Mouse (Mus musculus) midbrain, embryonic 14.5 days (tissue): ENCODE measurements at regions not wholly inside any gene's neighbourhood (a gene's known extent, or its start where the extent isn't known, plus 50 kb on each side); places are given as distances from the start of the nearest gene placed in this dataset.
A peak's percentile ranks its signal among the peaks of the same experiment; 100 is the strongest.

Experiments
- ATAC-seq: fragments of 200-750 bp; cut with Nextera tagmentation; 2 replicates; pipeline ENCODE4 v1.8.0; 2017; ENCODE audit warnings: moderate number of reproducible peaks, moderate library complexity; ENCODE audit not compliant: low FRiP score, low TSS enrichment
- DNase-seq: peaks from one replicate; pipeline ENCODE4 v3.0.0-alpha.2; 2015
- H3K27ac ChIP-seq: fragments of 300-500 bp; sonication (generic); replicated peaks from 2 replicates; pipeline ENCODE4 v1.5.1; 2014; ENCODE audit warnings: mild to moderate bottlenecking, low read depth, low read length, moderate library complexity
- H3K27me3 ChIP-seq: fragments of 300-500 bp; sonication (generic); 2 replicates; pipeline ENCODE4 v1.6.1; 2014; ENCODE audit warnings: low read length, control low read depth, mixed read lengths; ENCODE audit not compliant: control insufficient read depth, insufficient read depth
- H3K36me3 ChIP-seq: fragments of 300-500 bp; sonication (generic); 2 replicates; pipeline ENCODE4 v1.6.1; 2014; ENCODE audit warnings: low read length, control low read depth; ENCODE audit not compliant: control insufficient read depth, insufficient read depth
- H3K4me1 ChIP-seq: fragments of 300-500 bp; sonication (generic); 2 replicates; pipeline ENCODE4 v1.6.1; 2014; ENCODE audit warnings: mild to moderate bottlenecking, antibody characterized with exemption, low read length, control low read depth; ENCODE audit not compliant: control insufficient read depth, insufficient read depth
- H3K4me2 ChIP-seq: fragments of 300-500 bp; sonication (generic); 2 replicates; pipeline ENCODE4 v1.6.1; 2014; ENCODE audit warnings: mild to moderate bottlenecking, low read length, moderate library complexity
- H3K4me3 ChIP-seq: fragments of 300-500 bp; sonication (generic); replicated peaks from 2 replicates; pipeline ENCODE4 v1.5.1; 2014; ENCODE audit warnings: low read depth, low read length
- H3K9ac ChIP-seq: fragments of 300-500 bp; sonication (generic); replicated peaks from 2 replicates; pipeline ENCODE4 v1.6.1; 2014; ENCODE audit warnings: mild to moderate bottlenecking, low read length, moderate library complexity
- H3K9me3 ChIP-seq: fragments of 300-500 bp; sonication (generic); 2 replicates; pipeline ENCODE4 v1.6.1; 2016; ENCODE audit warnings: low read length, control low read depth, mixed read lengths; ENCODE audit not compliant: control insufficient read depth
- WGBS: fragments of 180-500 bp; shearing (Covaris S2); extraction: QIAGEN DNeasy Blood & Tissue Kit; methylation state at CpG from one replicate; pipeline ENCODE4 v1.1.7; 2014; 5-methylcytosine and 5-hydroxymethylcytosine counted together

DNA sequence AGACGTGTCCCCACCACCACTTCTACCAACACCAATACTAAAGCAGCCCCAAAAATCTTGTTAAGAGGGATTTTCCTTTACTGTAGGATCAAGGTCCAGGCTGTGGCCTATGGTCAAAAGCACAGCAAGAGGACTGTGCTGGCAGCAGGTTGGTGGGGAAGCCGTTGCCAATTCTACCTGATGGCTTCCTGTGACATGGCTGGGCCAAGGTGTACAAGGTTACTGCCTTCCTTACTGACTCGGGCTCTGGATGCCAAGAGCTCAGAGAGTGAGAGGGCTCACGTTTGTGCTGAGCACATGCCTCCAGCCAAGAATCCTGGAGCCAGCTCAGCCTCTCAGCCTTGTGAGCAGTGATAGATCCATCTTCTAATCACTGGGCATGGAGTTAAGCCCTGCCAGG lies 92.3 kb upstream of the Vstm2b start:
- WGBS, result 79% methylated on average over 4 of the region's 4 CpGs
- no peak for DNase-seq

GRCm38 (mm10) chr7:40812952-40813351 lies 85.2 kb upstream of the Vstm2b start:
- no peak overlapping the region for H3K27ac ChIP-seq
- H3K4me3 ChIP-seq, result no peak overlapping the region
- H3K4me2 ChIP-seq, result no peak overlapping the region
- no peak overlapping the region for H3K9ac ChIP-seq
- WGBS, result 88% methylated on average over 4 of the region's 4 CpGs
- DNase-seq (no peak), ATAC-seq (no peak)
- H3K9me3 ChIP-seq, result no peaks in the 10 kb centered on the region
- no peaks in the 10 kb centered on the region for H3K27me3 ChIP-seq
- H3K4me1 ChIP-seq, result no peaks in the 10 kb centered on the region
- H3K36me3 ChIP-seq, result no peaks in the 10 kb centered on the region

More for the DNA sequence above, 92.3 kb upstream of the Vstm2b start:
- Histone ChIP-seq H3K27ac (no peak overlapping the region), H3K9me3 (no peaks in the 10 kb centered on the region), H3K4me2 (no peak overlapping the region), H3K36me3 (no peaks in the 10 kb centered on the region), H3K4me1 (no peaks in the 10 kb centered on the region), H3K4me3 (no peak overlapping the region), H3K27me3 (no peaks in the 10 kb centered on the region), H3K9ac (no peak overlapping the region)
- no peak for ATAC-seq

DNA sequence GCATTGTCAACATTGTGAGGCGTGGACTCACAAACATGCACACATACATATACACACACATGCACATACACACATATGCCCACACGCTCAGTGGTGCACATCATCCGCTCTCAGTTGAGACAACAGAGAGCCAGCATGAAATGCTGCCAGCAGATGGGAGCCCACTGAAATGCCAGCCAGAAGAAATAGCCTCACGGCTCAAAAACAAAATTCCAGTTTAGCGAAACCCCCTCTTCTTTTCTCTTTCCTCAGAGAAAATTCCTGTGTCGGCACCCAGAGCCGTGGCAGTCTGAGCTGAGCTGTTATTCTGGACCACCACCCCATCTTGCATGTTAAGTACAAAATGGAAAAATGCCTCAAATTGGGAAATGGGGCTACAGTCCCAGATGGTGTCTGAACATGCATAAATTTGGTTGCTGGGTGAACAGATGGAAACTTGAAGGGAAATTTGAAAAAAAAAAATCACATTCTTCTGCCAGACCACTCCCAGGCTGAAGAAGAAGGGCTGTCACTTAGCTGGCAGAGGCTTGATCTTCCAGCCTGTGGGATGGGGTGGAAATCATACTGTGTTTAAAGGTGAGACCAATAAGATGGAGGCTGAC lies 72.9 kb upstream of the Vstm2b start:
- H3K4me2 ChIP-seq, result no peak overlapping the region
- no peak for ATAC-seq
- H3K4me1 ChIP-seq, result no peaks in the 10 kb centered on the region
- no peaks in the 10 kb centered on the region for H3K9me3 ChIP-seq
- no peaks in the 10 kb centered on the region for H3K27me3 ChIP-seq
- no peak overlapping the region for H3K27ac ChIP-seq
- peak; percentile 9 for DNase-seq
- 77% methylated on average over 7 of the region's 7 CpGs for WGBS
- no peak overlapping the region for H3K9ac ChIP-seq
- no peaks in the 10 kb centered on the region for H3K36me3 ChIP-seq
- no peak overlapping the region for H3K4me3 ChIP-seq

- DNase-seq (no peak), ATAC-seq (no peak)
- H3K27me3 ChIP-seq, result no peaks in the 10 kb centered on the region
- H3K27ac ChIP-seq, result no peak overlapping the region
- no peak overlapping the region for H3K9ac ChIP-seq
- H3K36me3 ChIP-seq, result no peaks in the 10 kb centered on the region
- no peak overlapping the region for H3K4me2 ChIP-seq
- no peaks in the 10 kb centered on the region for H3K4me1 ChIP-seq
- WGBS, result 91% methylated on average over 5 of the region's 5 CpGs
- H3K9me3 ChIP-seq, result no peaks in the 10 kb centered on the region
- no peak overlapping the region for H3K4me3 ChIP-seq
Observed at GRCm38 (mm10) chr7:40829526-40829925, 68.6 kb upstream of the Vstm2b start.

DNA sequence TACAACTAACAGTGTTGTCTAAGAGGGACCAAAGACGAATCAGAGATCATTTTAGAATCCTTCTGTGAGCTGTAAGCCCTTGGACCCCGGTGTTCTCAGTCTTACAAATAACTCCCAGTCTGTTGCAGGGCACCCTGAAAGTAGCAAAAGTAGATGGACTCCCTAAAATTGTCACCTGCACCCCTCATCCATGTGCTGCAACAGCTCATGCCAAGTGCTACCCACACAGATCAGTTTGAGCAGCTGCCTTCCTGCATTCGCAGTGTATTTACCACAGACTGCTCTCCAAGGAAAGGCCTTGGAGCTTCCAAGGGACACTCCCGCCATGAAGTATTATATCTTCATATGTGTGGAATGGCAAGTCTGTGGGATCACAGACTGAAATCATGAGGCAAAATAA lies 66.5 kb upstream of the Vstm2b start:
- Histone ChIP-seq H3K4me1 (no peaks in the 10 kb centered on the region), H3K27me3 (no peaks in the 10 kb centered on the region), H3K9ac (no peak overlapping the region), H3K36me3 (no peaks in the 10 kb centered on the region), H3K4me3 (no peak overlapping the region), H3K4me2 (no peak overlapping the region), H3K9me3 (no peaks in the 10 kb centered on the region), H3K27ac (no peak overlapping the region)
- WGBS, result 84% methylated on average over 4 of the region's 4 CpGs
- ATAC-seq (no peak), DNase-seq (no peak)

- peak; percentile 11 for DNase-seq
- WGBS, result 73% methylated on average over 8 of the region's 8 CpGs
- no peak overlapping the region for H3K4me3 ChIP-seq
- H3K4me2 ChIP-seq, result no peak overlapping the region
- no peaks in the 10 kb centered on the region for H3K36me3 ChIP-seq
- ATAC-seq, result no peak; the same call in 1 of the 2 replicates
- no peak overlapping the region for H3K9ac ChIP-seq
- H3K27me3 ChIP-seq, result no peaks in the 10 kb centered on the region
- no peak overlapping the region for H3K27ac ChIP-seq
- no peaks in the 10 kb centered on the region for H3K4me1 ChIP-seq
- H3K9me3 ChIP-seq, result no peaks in the 10 kb centered on the region
Observed at GRCm38 (mm10) chr7:40842344-40842992, 55.7 kb upstream of the Vstm2b start.

DNA sequence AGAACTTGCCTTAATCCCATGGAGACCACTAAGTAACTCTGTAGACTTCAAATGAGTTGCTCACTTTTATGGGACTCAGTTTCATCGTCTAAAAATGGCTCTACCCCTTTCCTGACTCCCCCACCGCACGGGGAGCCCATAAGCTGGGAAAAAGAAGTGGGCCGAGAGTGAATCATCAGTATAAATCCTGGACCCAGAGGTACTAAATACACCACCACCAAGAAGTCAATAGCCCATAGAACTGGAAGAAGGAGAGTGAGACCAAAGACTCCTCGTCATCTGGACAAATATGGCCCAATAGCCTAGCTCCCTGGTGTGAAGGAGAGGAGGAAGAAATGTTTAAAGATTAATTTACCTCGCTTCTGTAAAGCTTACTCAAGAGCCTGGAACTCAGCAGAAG lies 51.6 kb upstream of the Vstm2b start:
- H3K27me3 ChIP-seq, result no peaks in the 10 kb centered on the region
- WGBS, result 86% methylated on average over 6 of the region's 6 CpGs
- no peak for DNase-seq
- no peaks in the 10 kb centered on the region for H3K9me3 ChIP-seq
- H3K4me2 ChIP-seq, result no peak overlapping the region
- H3K36me3 ChIP-seq, result no peaks in the 10 kb centered on the region
- H3K4me3 ChIP-seq, result no peak overlapping the region
- ATAC-seq, result no peak
- H3K4me1 ChIP-seq, result no peaks in the 10 kb centered on the region
- no peak overlapping the region for H3K9ac ChIP-seq
- H3K27ac ChIP-seq, result no peak overlapping the region
